Mouse (Mus musculus): ENCODE data around the gene Fam129b.
A peak's percentile ranks its signal among the peaks of the same experiment; 100 is the strongest.

Gene Fam129b

GRCm38 (mm10) chr2:32964659-32965457 lies 88.9 kb downstream of the Fam129b start:
- no peak for DNase-seq (ENCODE audit: low read depth, low spot score)

- no peak for DNase-seq (ENCODE audit: low read depth, low spot score)
These were observed 89.7 kb downstream of the Fam129b start for GRCm38 (mm10) chr2:32965511-32966183.

GRCm38 (mm10) chr2:32966184-32966688 lies 90.3 kb downstream of the Fam129b start:
- DNase-seq (ENCODE audit: low read depth, low spot score): no peak

- DNase-seq (ENCODE audit: low read depth, low spot score): peak; percentile 67
These were observed 91.0 kb downstream of the Fam129b start for GRCm38 (mm10) chr2:32966689-32967631.

GRCm38 (mm10) chr2:32968024-32968614 lies 92.2 kb downstream of the Fam129b start:
- DNase-seq (ENCODE audit: low read depth, low spot score): no peak

- no peak for DNase-seq (ENCODE audit: low read depth, low spot score)
These were observed 93.4 kb downstream of the Fam129b start for GRCm38 (mm10) chr2:32969326-32969725.

- DNase-seq (ENCODE audit: low read depth, low spot score): no peak
These were observed 95.3 kb downstream of the Fam129b start for GRCm38 (mm10) chr2:32971235-32971634.

GRCm38 (mm10) chr2:32974216-32974615 lies 98.3 kb downstream of the Fam129b start:
- no peak for DNase-seq (ENCODE audit: low read depth, low spot score)

Measured in embryo, embryonic 11.5 days (tissue).